Mouse (Mus musculus): ENCODE results near the gene Il1rl2.

Gene Il1rl2

DNA sequence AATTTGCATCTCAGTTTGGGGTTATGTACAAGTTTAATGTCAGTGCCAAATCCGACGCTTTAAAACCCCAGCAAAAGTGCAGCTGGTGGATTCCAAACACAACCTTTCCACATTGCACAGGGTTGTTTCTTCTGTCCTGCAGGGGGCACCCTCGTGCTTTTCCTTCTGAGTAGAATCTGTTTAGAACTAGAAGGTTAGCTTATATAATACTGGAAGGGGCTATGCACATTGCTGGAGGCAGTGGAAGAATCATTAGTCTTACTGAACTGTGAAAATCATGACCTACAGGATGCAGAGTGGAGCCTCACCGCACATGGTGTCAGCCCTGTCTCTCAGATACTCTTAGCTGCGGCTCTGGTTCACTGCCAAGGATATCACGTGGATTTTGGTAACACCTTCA is 55.7 kb downstream of the Il1rl2 start:
- DNase-seq (ENCODE audit: low spot score) = no peak

DNA sequence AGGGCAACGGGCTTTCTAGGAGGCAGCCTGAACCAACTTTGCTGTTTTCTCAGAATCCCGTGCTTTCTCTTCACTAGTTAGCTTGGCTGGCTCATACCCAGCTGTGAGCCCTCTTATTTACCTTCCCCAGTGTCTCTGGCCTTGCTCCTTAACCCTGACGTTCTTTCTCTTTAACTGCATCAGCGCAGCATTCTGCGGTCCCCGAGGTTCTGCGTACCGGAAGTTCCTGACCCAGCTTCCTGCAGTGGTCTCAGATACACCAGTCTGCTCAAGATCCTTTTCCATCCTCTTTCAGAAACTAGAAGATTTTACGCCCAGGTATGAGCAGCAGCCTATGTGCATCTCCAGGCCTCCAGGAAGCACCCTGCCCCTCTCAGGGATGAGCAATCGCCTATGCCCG is 56.6 kb downstream of the Il1rl2 start:
- no peak for DNase-seq (ENCODE audit: low spot score)

DNA sequence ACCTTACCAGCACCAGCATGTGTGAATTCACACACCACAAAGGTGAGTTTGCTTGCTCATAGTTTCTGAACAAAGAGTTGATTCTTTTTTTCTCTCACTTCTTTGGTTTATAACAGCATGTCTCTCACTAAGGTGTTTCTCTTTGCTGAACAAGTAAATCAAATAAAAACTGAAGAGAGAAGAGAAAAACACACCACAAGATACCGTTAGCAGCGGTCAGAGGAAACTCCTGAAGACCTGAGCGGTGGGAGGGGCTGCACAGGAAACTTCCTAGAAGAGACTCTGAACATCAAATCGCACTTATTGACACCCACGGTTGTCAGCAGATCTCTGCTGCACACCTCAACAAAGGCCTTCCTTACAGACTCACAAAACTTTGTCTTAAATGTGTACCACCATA is 58.4 kb downstream of the Il1rl2 start:
- DNase-seq (ENCODE audit: low spot score) = no peak

DNA sequence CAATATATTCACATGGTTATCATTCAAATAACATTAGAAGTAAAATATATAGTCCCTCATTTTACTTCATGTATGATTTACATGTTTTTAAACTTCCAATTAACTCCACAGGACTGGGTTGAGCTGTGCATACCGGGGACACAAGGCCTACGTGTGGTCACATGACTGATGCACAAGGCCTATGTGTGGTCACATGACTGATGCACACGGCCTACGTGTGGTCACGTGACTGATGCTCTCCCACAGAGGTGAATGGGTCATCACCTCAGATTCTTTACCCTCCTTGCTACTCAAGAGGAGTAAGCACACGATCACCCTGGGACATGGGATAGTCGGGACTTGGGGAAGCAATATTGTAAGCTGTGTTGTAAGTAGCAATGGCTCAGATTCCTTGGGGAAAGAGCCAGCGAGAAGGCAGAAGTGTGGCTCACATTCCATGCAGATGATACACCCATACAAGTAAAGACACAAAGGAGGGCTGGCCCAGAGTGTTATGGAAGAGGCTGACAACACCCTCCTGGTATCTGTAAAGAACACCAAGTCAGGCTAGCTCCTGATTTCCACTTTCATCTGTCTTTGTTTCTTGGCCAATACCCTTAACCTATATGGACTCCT is 60.6 kb downstream of the Il1rl2 start:
- DNase-seq (ENCODE audit: low spot score) = no peak

DNA sequence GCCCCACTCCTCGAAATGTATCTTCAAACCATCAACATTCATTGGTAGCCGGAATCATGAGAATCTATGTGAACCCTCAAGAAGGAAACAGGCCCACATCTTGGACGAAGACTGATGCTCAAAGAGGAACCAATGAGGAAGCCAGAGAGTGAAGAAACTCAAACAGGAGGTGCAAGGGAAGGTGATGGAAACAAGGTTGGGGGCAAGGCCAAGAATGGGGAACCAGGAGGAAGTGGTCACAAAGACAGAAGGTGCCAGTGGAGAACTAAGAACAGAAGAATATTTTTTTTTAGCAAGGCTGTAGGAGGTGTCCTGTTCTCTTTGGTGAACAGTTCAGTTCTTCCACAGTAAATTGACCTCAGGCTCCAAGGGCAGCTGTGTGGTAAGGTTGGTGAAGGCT is 67.0 kb downstream of the Il1rl2 start:
- no peak for DNase-seq (ENCODE audit: low spot score)

DNA sequence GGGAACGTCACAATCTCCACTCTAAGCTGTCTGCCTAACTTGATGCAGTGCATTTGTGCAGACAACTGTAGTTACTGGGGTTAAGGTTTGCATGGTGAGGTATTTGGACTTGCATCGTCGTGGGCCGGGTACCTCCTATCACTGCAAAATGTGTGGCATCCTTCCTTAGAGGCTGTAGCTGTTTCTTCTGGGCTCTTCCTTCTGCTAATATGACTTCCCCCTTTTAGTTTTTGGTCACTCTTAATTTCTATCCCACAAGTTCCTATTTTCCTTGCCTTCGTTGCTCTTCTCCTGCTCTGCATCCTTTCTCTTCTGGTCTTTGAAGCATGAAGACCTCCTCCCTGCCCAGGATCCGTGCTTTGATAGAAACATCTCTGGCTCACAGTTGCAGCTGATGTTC is 68.1 kb downstream of the Il1rl2 start:
- no peak for DNase-seq (ENCODE audit: low spot score)

DNA sequence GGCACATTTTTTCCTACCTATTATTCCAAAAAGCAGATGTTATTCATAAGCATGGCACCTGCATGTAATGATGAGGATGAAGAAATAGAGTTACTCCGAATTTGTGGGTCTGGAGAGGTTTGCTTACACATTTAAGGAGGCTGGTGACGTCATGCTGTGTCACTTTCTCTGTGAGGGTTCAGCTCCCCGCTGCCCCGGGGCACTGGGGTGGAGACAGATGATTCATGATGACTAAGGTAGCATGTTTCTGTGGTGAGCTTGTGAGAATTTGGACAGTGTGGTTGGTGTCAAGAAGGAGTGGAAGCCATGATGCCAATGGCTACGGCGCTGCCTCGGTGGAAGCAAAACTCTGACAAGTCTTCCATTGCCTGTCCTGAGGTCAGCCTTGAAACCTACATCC is 68.8 kb downstream of the Il1rl2 start:
- no peak for DNase-seq (ENCODE audit: low spot score)

DNA sequence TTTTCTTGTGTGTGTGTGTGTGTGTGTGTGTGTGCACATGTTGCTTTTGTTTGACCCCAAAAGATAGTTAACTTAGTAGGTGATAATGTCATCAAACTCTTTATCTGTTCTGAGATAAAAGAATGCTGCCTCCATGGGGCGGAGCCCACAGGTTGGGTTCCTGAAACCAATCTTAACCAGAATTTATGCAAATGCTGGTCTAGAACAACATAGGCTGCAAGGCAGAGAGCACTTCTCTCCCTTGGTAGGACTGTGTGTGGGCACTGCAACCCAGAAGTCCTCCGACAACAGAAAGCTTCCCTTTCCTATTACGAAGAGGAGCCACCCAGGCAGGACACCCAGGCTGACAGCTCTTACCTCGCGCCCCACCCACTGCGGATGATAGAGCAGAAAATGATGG is 75.2 kb downstream of the Il1rl2 start:
- no peak for DNase-seq (ENCODE audit: low spot score)

DNA sequence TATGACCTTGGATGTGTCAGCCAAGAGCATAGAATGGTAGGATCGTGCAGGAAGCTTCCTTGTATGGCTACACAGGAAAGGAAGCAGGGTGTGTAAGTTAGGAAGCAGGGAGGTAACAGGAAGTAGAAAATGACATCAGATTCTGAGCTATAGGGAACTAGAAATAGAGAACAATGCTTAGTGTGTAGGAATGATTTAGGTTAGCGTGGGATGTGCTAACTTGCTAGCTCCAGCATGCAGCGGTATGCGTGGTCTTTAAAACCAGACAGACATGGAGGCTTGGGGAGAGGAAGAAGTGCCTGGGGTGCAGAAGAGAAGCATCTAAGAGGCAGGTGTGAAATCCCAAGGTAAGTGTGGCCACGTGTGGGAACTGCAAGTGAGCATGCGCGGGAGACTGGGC is 80.3 kb downstream of the Il1rl2 start:
- no peak for DNase-seq (ENCODE audit: low spot score)

DNA sequence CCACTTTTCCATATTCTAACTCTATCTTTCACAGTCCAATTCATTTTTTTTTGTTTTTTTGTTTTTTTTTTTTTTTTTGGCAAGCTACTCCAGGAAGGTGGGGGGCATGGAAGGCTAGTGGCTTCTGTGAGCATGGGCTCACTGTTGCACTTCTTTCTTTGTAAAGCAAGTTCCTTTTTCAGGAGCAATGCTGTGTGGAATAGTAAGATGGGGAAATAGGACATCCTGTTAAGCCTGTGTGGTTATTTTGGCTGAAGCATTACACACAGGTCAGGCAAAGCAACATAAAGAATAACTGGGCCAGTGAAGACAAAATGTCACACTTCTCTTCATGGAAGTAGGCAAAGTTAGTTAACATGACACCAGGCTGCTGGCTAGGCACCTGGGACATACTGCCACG is 85.5 kb downstream of the Il1rl2 start:
- no peak for DNase-seq (ENCODE audit: low spot score)

DNA sequence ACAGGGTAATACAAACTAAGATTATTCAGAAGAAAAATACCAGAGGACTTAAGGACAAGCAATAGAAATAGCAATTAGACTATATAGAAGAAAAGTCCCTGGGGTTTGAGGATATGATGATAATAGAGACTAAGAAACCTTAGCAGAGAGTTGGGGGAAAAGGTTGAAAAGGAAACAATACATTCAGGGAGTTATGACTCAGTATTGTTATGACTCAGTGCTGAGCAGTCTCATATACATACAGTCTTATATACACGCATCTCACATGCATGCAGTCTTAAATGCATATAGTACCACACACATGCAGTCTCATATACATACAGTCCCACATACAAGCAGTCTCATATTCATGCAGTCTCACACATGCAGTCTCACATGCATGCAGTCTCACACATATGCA is 88.6 kb downstream of the Il1rl2 start:
- DNase-seq (ENCODE audit: low spot score) = no peak

DNA sequence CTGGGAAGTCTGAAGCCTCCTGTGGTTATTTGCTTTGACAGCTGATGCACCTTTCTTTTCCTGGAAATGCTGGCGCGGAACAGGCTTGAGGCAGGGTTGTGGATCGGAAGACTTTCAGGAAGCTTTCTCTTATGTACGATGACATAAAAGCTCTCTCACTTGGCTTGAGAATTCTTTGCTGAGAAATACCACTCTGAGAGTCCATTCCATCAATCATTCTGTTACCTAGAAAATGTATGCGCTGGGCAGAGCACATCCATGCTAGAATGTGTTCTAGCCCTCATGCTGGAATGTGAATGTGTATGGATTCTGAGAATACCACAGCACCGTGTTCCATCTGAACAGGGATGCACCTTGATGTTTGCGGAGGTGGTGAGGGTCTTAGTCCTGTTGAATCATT is 89.9 kb downstream of the Il1rl2 start:
- no peak for DNase-seq (ENCODE audit: low spot score)

DNA sequence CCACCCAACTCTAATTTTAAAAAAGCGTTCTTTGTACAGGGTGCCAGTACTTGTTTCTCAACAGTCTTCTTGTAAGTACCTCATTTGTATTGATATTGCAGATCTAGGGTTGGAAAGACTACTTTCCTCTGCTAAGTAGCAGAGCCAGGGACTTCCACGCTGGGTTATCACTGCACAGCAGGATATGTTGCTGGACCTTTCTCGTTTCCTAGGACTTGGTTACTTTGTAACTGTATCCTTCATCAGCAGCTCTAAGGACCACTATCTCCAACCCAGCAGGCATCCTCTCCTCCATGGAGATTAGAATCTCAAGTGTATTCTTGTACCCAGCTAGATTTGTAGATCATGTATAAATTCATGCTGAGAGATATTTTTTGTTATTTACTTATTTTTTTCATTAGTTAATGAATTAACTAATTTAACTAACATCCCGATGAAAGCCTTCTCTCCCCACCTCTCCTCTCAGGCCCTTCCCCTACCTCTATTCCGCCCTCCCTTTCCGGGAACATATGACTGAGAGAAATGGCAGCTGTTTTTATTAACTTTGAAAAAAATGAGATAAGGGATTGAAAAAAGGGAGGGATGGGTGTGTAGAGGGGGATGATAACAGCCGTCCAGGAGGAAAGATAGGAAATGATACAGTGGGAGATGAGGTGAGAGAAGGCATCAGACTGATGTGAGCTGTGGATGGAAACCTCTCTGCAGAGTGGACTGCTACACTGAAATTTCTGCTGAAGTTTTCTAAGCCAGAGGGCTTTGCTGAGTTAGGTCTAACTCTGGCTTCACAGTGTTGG is 90.7 kb downstream of the Il1rl2 start:
- no peak for DNase-seq (ENCODE audit: low spot score)

DNA sequence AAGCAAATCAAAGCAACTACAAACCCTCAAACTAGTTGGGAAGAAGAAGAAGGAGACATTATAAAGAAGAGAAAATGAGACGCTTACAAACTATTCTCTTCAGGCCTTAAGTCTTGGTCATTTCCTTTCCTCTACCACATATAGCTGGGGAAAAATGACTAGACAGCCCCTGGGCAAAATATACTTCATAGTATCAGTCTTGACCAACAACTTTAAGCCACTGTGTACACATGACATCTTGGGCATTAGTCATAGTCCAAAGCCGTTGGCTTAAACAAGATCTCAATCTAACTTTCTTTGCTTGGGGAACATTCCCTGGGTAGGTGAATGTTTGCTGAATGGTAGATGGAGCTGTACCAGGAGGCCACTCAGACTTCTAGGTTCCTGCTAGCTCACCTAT is 92.6 kb downstream of the Il1rl2 start:
- DNase-seq (ENCODE audit: low spot score) = no peak

All from ovary, adult 18-20 months (tissue).